Mouse (Mus musculus): ENCODE data around the gene Fgf7. TPM values are rescaled to one million over a fixed set of nuclear protein-coding genes. Genes with fewer than 3 reads are reported as not detected.

Gene Fgf7
- polyA plus RNA-seq, 1 experiment from 2014 or later, result 0.93 TPM

DNA sequence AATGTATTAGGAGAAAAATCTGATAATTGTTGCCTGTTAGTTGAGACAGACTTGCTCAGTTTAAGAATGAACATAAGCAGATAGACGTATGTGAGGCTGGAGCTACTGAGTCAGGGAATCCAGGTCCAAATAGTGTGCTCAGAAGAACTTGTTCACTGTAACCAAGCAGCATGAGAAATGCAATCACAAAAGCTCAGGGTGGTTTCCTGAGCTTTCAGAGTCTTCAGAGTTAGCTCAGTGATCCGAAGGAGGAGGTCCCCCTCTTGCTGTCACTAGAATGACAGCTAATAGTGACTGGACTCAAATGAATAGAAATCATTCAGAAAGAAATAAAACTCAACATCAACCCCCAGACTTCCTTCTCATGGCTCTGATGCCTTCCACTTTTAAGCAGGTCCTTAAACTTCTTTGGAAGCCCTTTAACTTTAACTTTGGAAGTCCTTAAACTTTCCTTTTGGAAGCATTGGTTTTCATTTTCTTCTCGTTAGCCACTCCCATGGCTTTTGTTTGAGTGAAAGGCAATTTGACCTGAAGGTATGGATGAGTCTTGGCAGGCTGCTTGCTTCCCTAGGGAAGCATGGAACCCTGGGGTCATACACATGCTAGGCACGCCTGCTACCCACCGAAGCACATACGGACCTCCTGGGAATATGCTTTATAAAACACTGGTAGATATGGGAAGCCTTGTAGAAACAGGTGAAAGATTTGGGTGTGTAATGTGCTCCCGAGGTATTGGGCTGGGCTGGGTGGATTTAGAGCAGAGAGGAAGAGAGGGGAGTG, 4.0 kb downstream of the Fgf7 start:
- Histone ChIP-seq H3K27ac (no peak overlapping the region), H3K4me2 (no peak overlapping the region), H3K27me3 (no peaks in the 10 kb centered on the region), H3K36me3 (ENCODE audit: poor library complexity, severe bottlenecking) (no peaks in the 10 kb centered on the region), H3K9me3 (replicated peaks) (no peaks in the 10 kb centered on the region), H3K4me3 (no peak overlapping the region), H3K4me1 (peaks cover 14% of the 10 kb centered on the region), H3K9ac (no peak overlapping the region)
- ATAC-seq, result no peak
- WGBS, result 55% methylated on average over 7 of the region's 7 CpGs

GRCm38 (mm10) chr2:126039414-126039891, 5.0 kb downstream of the Fgf7 start:
- peaks cover 8% of the 10 kb centered on the region for H3K4me1 ChIP-seq
- no peak overlapping the region for H3K4me3 ChIP-seq
- H3K36me3 ChIP-seq (ENCODE audit: poor library complexity, severe bottlenecking), result no peaks in the 10 kb centered on the region
- no peak for ATAC-seq
- no peaks in the 10 kb centered on the region for H3K27me3 ChIP-seq
- 86% methylated on average over 4 of the region's 4 CpGs for WGBS
- no peak overlapping the region for H3K27ac ChIP-seq
- no peak overlapping the region for H3K4me2 ChIP-seq
- H3K9me3 ChIP-seq (replicated peaks), result no peaks in the 10 kb centered on the region
- no peak overlapping the region for H3K9ac ChIP-seq

DNA sequence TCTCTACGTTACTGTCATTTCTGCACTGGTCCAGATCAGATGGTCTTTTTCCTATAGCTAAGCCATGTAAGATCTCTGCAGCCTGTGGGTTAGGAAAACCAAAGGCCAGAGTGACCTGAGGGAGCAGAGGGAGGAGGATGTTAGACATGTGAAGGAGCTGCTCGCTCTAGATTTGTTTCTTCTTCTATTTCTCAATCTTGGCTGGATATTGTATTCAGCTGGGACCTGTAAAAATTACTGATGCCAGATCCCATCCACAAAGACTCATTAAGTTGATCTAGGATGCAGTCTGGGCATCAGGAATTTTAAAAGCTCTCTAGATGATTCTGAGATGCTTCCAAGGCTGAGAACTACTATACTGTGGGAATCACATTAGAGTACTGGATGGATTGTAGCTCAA, 6.2 kb downstream of the Fgf7 start:
- Histone ChIP-seq H3K9me3 (replicated peaks) (no peaks in the 10 kb centered on the region), H3K9ac (no peak overlapping the region), H3K4me3 (no peak overlapping the region), H3K4me2 (no peak overlapping the region), H3K36me3 (ENCODE audit: poor library complexity, severe bottlenecking) (no peaks in the 10 kb centered on the region), H3K4me1 (peaks cover 5% of the 10 kb centered on the region; the same call in 1 of the 2 replicates), H3K27me3 (no peaks in the 10 kb centered on the region), H3K27ac (no peak overlapping the region)
- ATAC-seq, result no peak
- WGBS, result 94% methylated on average over 2 of the region's 2 CpGs

GRCm38 (mm10) chr2:126041237-126041636, 6.8 kb downstream of the Fgf7 start:
- H3K27ac ChIP-seq, result no peak overlapping the region
- ATAC-seq, result no peak
- no peaks in the 10 kb centered on the region for H3K36me3 ChIP-seq (ENCODE audit: poor library complexity, severe bottlenecking)
- H3K9me3 ChIP-seq (replicated peaks), result no peaks in the 10 kb centered on the region
- H3K4me2 ChIP-seq, result no peak overlapping the region
- H3K4me1 ChIP-seq, result peaks cover 5% of the 10 kb centered on the region; the same call in 1 of the 2 replicates
- H3K4me3 ChIP-seq, result no peak overlapping the region
- WGBS, result 87% methylated on average over 6 of the region's 6 CpGs
- H3K27me3 ChIP-seq, result no peaks in the 10 kb centered on the region
- H3K9ac ChIP-seq, result no peak overlapping the region

DNA sequence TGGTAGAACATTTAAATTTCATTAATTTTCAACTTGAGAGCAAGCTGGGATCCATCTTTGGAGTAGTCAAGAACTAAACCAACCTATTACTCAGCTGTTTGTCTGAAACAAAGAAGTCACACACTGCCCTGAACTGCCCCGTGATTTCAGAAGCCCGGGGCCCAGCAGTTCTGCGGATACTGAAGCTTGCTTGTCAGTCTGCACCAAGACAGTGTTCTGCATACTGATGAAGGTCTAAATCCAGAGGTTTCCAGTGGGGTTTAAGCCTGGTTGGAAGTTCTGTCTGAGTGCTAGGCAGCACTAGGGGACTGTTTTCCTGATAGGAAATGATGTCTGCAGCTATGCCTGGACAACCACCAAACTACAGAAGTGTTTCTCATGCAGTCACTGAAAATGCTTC, 8.2 kb downstream of the Fgf7 start:
- H3K4me3 ChIP-seq, result no peak overlapping the region
- H3K9ac ChIP-seq, result no peak overlapping the region
- H3K4me2 ChIP-seq, result no peak overlapping the region
- H3K27ac ChIP-seq, result no peak overlapping the region
- peaks cover 5% of the 10 kb centered on the region; the same call in 1 of the 2 replicates for H3K4me1 ChIP-seq
- ATAC-seq, result no peak
- no peaks in the 10 kb centered on the region for H3K36me3 ChIP-seq (ENCODE audit: poor library complexity, severe bottlenecking)
- 25% methylated on average over 3 of the region's 3 CpGs for WGBS
- H3K9me3 ChIP-seq (replicated peaks), result no peaks in the 10 kb centered on the region
- no peaks in the 10 kb centered on the region for H3K27me3 ChIP-seq

DNA sequence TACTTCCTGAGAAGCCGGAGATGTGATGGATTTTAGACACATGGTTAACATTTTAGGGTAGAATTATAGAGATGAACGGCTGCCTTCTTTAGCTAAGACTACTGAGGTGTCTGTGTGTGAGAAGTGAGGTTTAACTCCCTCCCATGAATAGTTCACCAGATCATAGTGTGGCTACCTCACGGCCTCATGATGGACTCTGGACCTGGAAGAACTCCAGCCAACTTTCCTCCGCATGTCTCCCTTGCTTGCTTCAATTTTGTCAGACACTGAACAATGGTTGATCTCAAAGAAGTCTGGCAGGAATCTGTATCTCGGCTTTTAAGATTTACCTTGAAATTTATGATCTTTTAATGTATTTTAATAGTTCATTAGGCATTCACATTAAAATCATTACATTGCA, 11.2 kb downstream of the Fgf7 start:
- H3K27me3 ChIP-seq, result no peaks in the 10 kb centered on the region
- no peak overlapping the region for H3K4me2 ChIP-seq
- no peaks in the 10 kb centered on the region for H3K36me3 ChIP-seq (ENCODE audit: poor library complexity, severe bottlenecking)
- H3K9ac ChIP-seq, result no peak overlapping the region
- ATAC-seq, result no peak
- no peak overlapping the region for H3K27ac ChIP-seq
- 93% methylated on average over 5 of the region's 5 CpGs for WGBS
- H3K4me3 ChIP-seq, result no peak overlapping the region
- H3K9me3 ChIP-seq (replicated peaks), result no peaks in the 10 kb centered on the region
- H3K4me1 ChIP-seq, result peaks cover 5% of the 10 kb centered on the region; the same call in 1 of the 2 replicates

- H3K9ac ChIP-seq, result no peak overlapping the region
- H3K36me3 ChIP-seq (ENCODE audit: poor library complexity, severe bottlenecking), result no peaks in the 10 kb centered on the region
- no peak for ATAC-seq
- no peaks in the 10 kb centered on the region for H3K4me1 ChIP-seq
- no peak overlapping the region for H3K4me2 ChIP-seq
- H3K9me3 ChIP-seq (replicated peaks), result no peaks in the 10 kb centered on the region
- WGBS, result 50% methylated on average over 6 of the region's 6 CpGs
- no peak overlapping the region for H3K4me3 ChIP-seq
- H3K27me3 ChIP-seq, result no peaks in the 10 kb centered on the region
- H3K27ac ChIP-seq, result no peak overlapping the region
Observed at GRCm38 (mm10) chr2:126052749-126053557, 18.5 kb downstream of the Fgf7 start.

- H3K27me3 ChIP-seq, result no peaks in the 10 kb centered on the region
- H3K4me1 ChIP-seq, result no peaks in the 10 kb centered on the region
- no peak overlapping the region for H3K9ac ChIP-seq
- WGBS, result 76% methylated on average over 5 of the region's 5 CpGs
- no peak overlapping the region for H3K4me3 ChIP-seq
- no peaks in the 10 kb centered on the region for H3K9me3 ChIP-seq (replicated peaks)
- no peaks in the 10 kb centered on the region for H3K36me3 ChIP-seq (ENCODE audit: poor library complexity, severe bottlenecking)
- ATAC-seq, result no peak
- no peak overlapping the region for H3K27ac ChIP-seq
- H3K4me2 ChIP-seq, result no peak overlapping the region
Observed at GRCm38 (mm10) chr2:126053657-126054056, 19.2 kb downstream of the Fgf7 start.

DNA sequence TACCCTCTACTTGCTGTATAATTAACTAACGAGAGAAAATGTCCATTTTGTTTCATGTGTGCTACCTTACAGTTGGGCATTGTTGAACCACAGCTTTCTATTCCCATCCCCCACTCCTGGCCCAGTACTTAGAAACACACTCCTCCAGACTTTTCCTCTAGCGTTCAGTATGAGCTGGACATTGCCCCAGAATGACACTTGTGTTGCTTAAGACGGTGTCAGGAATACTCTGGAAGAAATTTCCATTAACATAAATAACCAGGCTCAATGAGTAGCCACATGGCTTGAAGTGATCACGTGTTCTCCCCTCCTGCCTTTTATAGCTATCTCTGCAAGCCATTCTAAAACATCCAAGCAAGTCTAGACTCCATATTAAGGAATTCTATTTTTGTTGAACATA, 26.1 kb downstream of the Fgf7 start:
- H3K27ac ChIP-seq, result no peak overlapping the region
- peak; percentile 77 for ATAC-seq
- H3K4me1 ChIP-seq, result peaks cover 13% of the 10 kb centered on the region
- H3K27me3 ChIP-seq, result no peaks in the 10 kb centered on the region
- 29% methylated on average over 4 of the region's 4 CpGs for WGBS
- H3K36me3 ChIP-seq (ENCODE audit: poor library complexity, severe bottlenecking), result no peaks in the 10 kb centered on the region
- H3K9ac ChIP-seq, result no peak overlapping the region
- no peak overlapping the region for H3K4me3 ChIP-seq
- no peak overlapping the region for H3K4me2 ChIP-seq
- no peaks in the 10 kb centered on the region for H3K9me3 ChIP-seq (replicated peaks)

GRCm38 (mm10) chr2:126061037-126061773, 26.7 kb downstream of the Fgf7 start:
- peak overlapping the region; percentile 33 for H3K4me2 ChIP-seq
- 0 out of 2 replicates have a peak overlapping the region, but pooled peaks have one; percentile 27 for H3K27ac ChIP-seq
- H3K27me3 ChIP-seq, result no peaks in the 10 kb centered on the region
- H3K4me3 ChIP-seq, result no peak overlapping the region
- no peak overlapping the region for H3K9ac ChIP-seq
- peak; percentile 92 for ATAC-seq
- peaks cover 13% of the 10 kb centered on the region for H3K4me1 ChIP-seq
- 38% methylated on average over 17 of the region's 17 CpGs for WGBS
- H3K9me3 ChIP-seq (replicated peaks), result no peaks in the 10 kb centered on the region
- H3K36me3 ChIP-seq (ENCODE audit: poor library complexity, severe bottlenecking), result no peaks in the 10 kb centered on the region

GRCm38 (mm10) chr2:126062876-126063275, 28.4 kb downstream of the Fgf7 start:
- Histone ChIP-seq H3K27ac (no peak overlapping the region), H3K9me3 (replicated peaks) (no peaks in the 10 kb centered on the region), H3K4me2 (no peak overlapping the region), H3K9ac (no peak overlapping the region), H3K4me3 (no peak overlapping the region), H3K4me1 (peaks cover 13% of the 10 kb centered on the region), H3K36me3 (ENCODE audit: poor library complexity, severe bottlenecking) (no peaks in the 10 kb centered on the region), H3K27me3 (no peaks in the 10 kb centered on the region)
- WGBS, result 78% methylated on average over 7 of the region's 7 CpGs
- ATAC-seq, result no peak

GRCm38 (mm10) chr2:126064814-126065213, 30.4 kb downstream of the Fgf7 start:
- 54% methylated on average over 2 of the region's 2 CpGs for WGBS
- Histone ChIP-seq H3K4me1 (peaks cover 13% of the 10 kb centered on the region), H3K4me2 (no peak overlapping the region)

More at GRCm38 (mm10) chr2:126064814-126065213, 30.4 kb downstream of the Fgf7 start:
- H3K36me3 ChIP-seq (ENCODE audit: poor library complexity, severe bottlenecking), result no peaks in the 10 kb centered on the region
- no peak overlapping the region for H3K27ac ChIP-seq
- no peak overlapping the region for H3K9ac ChIP-seq
- H3K27me3 ChIP-seq, result no peaks in the 10 kb centered on the region
- ATAC-seq, result no peak
- H3K9me3 ChIP-seq (replicated peaks), result no peaks in the 10 kb centered on the region
- no peak overlapping the region for H3K4me3 ChIP-seq
